Mouse (Mus musculus) limb, embryonic 15.5 days (tissue): ENCODE data around the gene Kcnj14. TPM values are rescaled to one million over a fixed set of nuclear protein-coding genes. Genes with fewer than 3 reads are reported as not detected.

ENCODE experiments used
- ATAC-seq: fragments of 200-750 bp; cut with Nextera tagmentation; 2 replicates; pipeline ENCODE4 v1.8.0; 2017; ENCODE audit warnings: low read depth, moderate TSS enrichment; ENCODE audit not compliant: insufficient number of reproducible peaks, low FRiP score, low TSS enrichment
- H3K27ac ChIP-seq: fragments of 300-500 bp; sonication (generic); 2 replicates; pipeline ENCODE4 v1.5.1; 2015; ENCODE audit warnings: moderate library complexity, mild to moderate bottlenecking, inconsistent platforms
- H3K27me3 ChIP-seq: fragments of 300-500 bp; sonication (generic); 2 replicates; pipeline ENCODE4 v1.6.1; 2015; ENCODE audit warnings: inconsistent platforms
- H3K36me3 ChIP-seq: fragments of 300-500 bp; sonication (generic); 2 replicates; pipeline ENCODE4 v1.6.1; 2015; ENCODE audit warnings: inconsistent platforms
- H3K4me1 ChIP-seq: fragments of 300-500 bp; sonication (generic); 2 replicates; pipeline ENCODE4 v1.6.1; 2015; ENCODE audit warnings: inconsistent platforms
- H3K4me2 ChIP-seq: fragments of 300-500 bp; sonication (generic); 2 replicates; pipeline ENCODE4 v1.6.1; 2015; ENCODE audit warnings: mild to moderate bottlenecking, inconsistent platforms
- H3K4me3 ChIP-seq: fragments of 300-500 bp; sonication (generic); 2 replicates; pipeline ENCODE4 v1.5.1; 2015; ENCODE audit warnings: mild to moderate bottlenecking, inconsistent platforms
- H3K9ac ChIP-seq: fragments of 300-500 bp; sonication (generic); 2 replicates; pipeline ENCODE4 v1.6.1; 2015; ENCODE audit warnings: inconsistent platforms
- H3K9me3 ChIP-seq: fragments of 300-500 bp; sonication (generic); 2 replicates; pipeline ENCODE4 v1.6.1; 2016; ENCODE audit warnings: inconsistent platforms
- WGBS: fragments of 180-500 bp; shearing (Covaris S2); methylation state at CpG from one replicate; pipeline ENCODE4 v1.1.7; 2015; 5-methylcytosine and 5-hydroxymethylcytosine counted together
- polyA plus RNA-seq: library from polyadenylated mRNA; unstranded; fragments of >200 nt; fragmentation: Nextera tagmentation; extraction: Ambion mirVana; gene quantifications from 2 replicates; pipeline ENCODE4 v1.2.1, GENCODE M21; 2015

The Kcnj14 gene
- polyA plus RNA-seq, 1 experiment from 2014 or later, result 1.5 TPM

DNA sequence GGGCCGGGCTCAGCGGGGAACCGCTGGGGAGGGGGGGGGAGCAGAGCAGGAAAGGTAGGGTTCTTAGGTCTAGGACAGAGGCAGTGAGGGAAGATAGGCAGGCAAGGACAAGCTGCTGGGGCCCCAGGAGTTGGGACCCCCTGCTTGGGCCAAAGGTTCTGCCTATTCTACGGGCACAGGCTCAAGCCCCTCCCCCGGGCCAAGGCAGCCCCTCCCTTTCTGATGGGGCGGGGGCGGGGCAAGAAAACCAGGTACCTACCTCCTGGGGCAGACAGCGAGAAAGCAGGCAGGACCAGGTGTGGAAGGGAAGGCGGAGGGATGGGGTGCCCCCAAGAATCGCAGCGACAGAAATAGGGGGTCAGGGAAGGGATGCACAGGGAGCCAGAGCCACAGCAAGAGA is 16.1 kb downstream of the Kcnj14 start:
- Histone ChIP-seq H3K27me3 (no peaks in the 10 kb centered on the region), H3K27ac (0 out of 2 replicates have a peak overlapping the region, but pooled peaks have one; percentile 5), H3K4me3 (no peak overlapping the region), H3K4me2 (no peak overlapping the region), H3K36me3 (peaks cover 76% of the 10 kb centered on the region), H3K9ac (no peak overlapping the region), H3K9me3 (no peaks in the 10 kb centered on the region), H3K4me1 (peaks cover 26% of the 10 kb centered on the region)
- ATAC-seq, result no peak
- WGBS, result 42% methylated on average over 9 of the region's 11 CpGs

DNA sequence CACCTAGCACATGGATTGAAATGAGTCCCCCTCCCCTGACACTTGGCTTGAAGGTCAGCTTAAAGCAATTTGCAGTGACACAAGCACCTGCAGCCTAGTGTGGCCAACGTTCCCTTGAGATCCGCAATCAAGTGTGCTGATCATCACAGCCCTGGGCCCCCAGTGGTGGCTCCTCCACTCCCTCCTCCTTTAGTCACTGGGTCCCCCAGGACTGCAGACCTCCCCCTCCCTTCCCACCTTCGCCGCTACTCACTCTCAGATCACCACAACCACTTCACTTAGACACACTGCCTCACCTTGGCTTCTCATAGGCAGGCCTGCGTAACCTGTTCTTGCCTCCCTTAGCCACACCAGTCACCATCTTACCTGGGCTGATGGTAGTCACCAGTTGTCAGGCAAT is 18.6 kb downstream of the Kcnj14 start:
- H3K4me1 ChIP-seq, result peaks cover 17% of the 10 kb centered on the region
- H3K4me3 ChIP-seq, result no peak overlapping the region
- ATAC-seq, result no peak
- no peak overlapping the region for H3K27ac ChIP-seq
- H3K27me3 ChIP-seq, result no peaks in the 10 kb centered on the region
- H3K4me2 ChIP-seq, result no peak overlapping the region
- no peak overlapping the region for H3K9ac ChIP-seq
- 59% methylated on average over 5 of the region's 5 CpGs for WGBS
- H3K9me3 ChIP-seq, result no peaks in the 10 kb centered on the region
- peaks cover 68% of the 10 kb centered on the region for H3K36me3 ChIP-seq

GRCm38 (mm10) chr7:45802551-45802950 is 22.0 kb downstream of the Kcnj14 start:
- no peak overlapping the region for H3K4me3 ChIP-seq
- peaks cover 28% of the 10 kb centered on the region for H3K4me1 ChIP-seq
- no peak overlapping the region for H3K9ac ChIP-seq
- peaks cover 34% of the 10 kb centered on the region for H3K36me3 ChIP-seq
- H3K27ac ChIP-seq, result no peak overlapping the region
- no peak overlapping the region for H3K4me2 ChIP-seq
- peaks cover 11% of the 10 kb centered on the region for H3K27me3 ChIP-seq
- 88% methylated on average over 6 of the region's 6 CpGs for WGBS
- no peak for ATAC-seq
- H3K9me3 ChIP-seq, result no peaks in the 10 kb centered on the region

GRCm38 (mm10) chr7:45801348-45801747 is 23.2 kb downstream of the Kcnj14 start:
- Histone ChIP-seq H3K4me2 (peak overlapping the region; percentile 43), H3K4me3 (peak overlapping the region; percentile 28), H3K9ac (no peak overlapping the region), H3K36me3 (peaks cover 22% of the 10 kb centered on the region), H3K9me3 (no peaks in the 10 kb centered on the region), H3K4me1 (peaks cover 31% of the 10 kb centered on the region), H3K27ac (peak overlapping the region; percentile 43; the same call in 1 of the 2 replicates), H3K27me3 (peaks cover 19% of the 10 kb centered on the region)
- ATAC-seq, result no peak
- 2% methylated on average over 12 of the region's 12 CpGs for WGBS

- Histone ChIP-seq H3K36me3 (peaks cover 17% of the 10 kb centered on the region; the same call in 1 of the 2 replicates), H3K27me3 (peaks cover 19% of the 10 kb centered on the region), H3K4me2 (peak overlapping the region; percentile 43), H3K9ac (no peak overlapping the region), H3K4me1 (peaks cover 31% of the 10 kb centered on the region), H3K4me3 (peak overlapping the region; percentile 28), H3K9me3 (no peaks in the 10 kb centered on the region), H3K27ac (peak overlapping the region; percentile 43)
- ATAC-seq, result peak; percentile 38; the same call in 1 of the 2 replicates
- 16% methylated on average over 21 of the region's 25 CpGs for WGBS
Measured at GRCm38 (mm10) chr7:45800546-45801204, 23.9 kb downstream of the Kcnj14 start.

- H3K9me3 ChIP-seq, result no peaks in the 10 kb centered on the region
Measured at GRCm38 (mm10) chr7:45800001-45800400, 24.6 kb downstream of the Kcnj14 start.

DNA sequence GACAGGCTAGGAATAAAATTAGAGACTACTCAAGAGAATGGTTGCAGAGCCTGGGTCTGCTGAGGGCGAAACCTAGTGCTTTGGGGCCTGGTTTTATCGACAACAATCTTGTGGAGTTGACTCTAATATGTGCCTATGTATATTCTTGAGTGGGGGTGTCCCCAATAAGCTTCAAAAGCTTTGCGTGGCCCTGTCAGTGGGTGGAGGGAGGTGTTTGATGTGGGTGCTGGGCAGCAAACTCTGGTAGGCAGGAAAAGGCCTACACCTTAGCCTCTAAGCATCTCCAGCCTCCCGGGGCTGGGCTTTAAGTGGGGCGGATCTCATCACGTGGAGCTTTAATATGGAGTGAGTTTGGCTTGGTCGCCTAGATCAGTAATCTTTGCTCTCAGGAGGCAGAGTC is 25.7 kb downstream of the Kcnj14 start:
- peak overlapping the region; percentile 48; the same call in 1 of the 2 replicates for H3K4me3 ChIP-seq
- H3K27ac ChIP-seq, result no peak overlapping the region
- no peak overlapping the region for H3K9ac ChIP-seq
- peaks cover 33% of the 10 kb centered on the region for H3K36me3 ChIP-seq
- H3K9me3 ChIP-seq, result no peaks in the 10 kb centered on the region
- H3K4me1 ChIP-seq, result peaks cover 31% of the 10 kb centered on the region
- WGBS, result 57% methylated on average over 7 of the region's 7 CpGs
- peaks cover 19% of the 10 kb centered on the region for H3K27me3 ChIP-seq
- ATAC-seq, result no peak
- peak overlapping the region; percentile 86; the same call in 1 of the 2 replicates for H3K4me2 ChIP-seq

More at GRCm38 (mm10) chr7:45800001-45800400, 24.6 kb downstream of the Kcnj14 start:
- H3K27me3 ChIP-seq, result peaks cover 19% of the 10 kb centered on the region
- peak overlapping the region; percentile 28 for H3K4me3 ChIP-seq
- 33% methylated on average over 7 of the region's 7 CpGs for WGBS
- no peak overlapping the region for H3K9ac ChIP-seq
- H3K4me2 ChIP-seq, result peak overlapping the region; percentile 43
- H3K27ac ChIP-seq, result peak overlapping the region; percentile 22; the same call in 1 of the 2 replicates
- H3K36me3 ChIP-seq, result peaks cover 23% of the 10 kb centered on the region
- ATAC-seq, result no peak
- peaks cover 31% of the 10 kb centered on the region for H3K4me1 ChIP-seq

DNA sequence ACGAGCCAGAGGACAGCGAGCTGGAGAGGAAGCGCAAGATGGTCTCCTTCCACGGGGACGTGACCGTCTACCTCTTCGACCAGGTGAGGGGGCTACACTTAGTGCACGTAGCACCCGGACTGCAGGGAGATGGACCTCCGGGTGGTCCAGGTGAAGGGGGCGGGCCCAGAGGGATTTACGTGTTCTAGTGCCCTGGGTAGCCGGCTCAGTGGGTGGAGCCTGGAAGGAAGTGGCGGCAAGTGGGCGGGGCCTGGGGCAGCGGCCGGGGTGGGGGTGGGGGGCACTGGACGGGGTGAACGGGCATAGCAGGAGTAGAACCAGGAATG is 26.1 kb downstream of the Kcnj14 start:
- Histone ChIP-seq H3K4me3 (peak overlapping the region; percentile 48), H3K27me3 (peaks cover 19% of the 10 kb centered on the region), H3K4me2 (peak overlapping the region; percentile 86), H3K9me3 (no peaks in the 10 kb centered on the region), H3K36me3 (peaks cover 34% of the 10 kb centered on the region), H3K27ac (no peak overlapping the region), H3K9ac (peak overlapping the region; percentile 37), H3K4me1 (peaks cover 31% of the 10 kb centered on the region)
- WGBS, result 3% methylated on average over 19 of the region's 19 CpGs
- ATAC-seq, result no peak

DNA sequence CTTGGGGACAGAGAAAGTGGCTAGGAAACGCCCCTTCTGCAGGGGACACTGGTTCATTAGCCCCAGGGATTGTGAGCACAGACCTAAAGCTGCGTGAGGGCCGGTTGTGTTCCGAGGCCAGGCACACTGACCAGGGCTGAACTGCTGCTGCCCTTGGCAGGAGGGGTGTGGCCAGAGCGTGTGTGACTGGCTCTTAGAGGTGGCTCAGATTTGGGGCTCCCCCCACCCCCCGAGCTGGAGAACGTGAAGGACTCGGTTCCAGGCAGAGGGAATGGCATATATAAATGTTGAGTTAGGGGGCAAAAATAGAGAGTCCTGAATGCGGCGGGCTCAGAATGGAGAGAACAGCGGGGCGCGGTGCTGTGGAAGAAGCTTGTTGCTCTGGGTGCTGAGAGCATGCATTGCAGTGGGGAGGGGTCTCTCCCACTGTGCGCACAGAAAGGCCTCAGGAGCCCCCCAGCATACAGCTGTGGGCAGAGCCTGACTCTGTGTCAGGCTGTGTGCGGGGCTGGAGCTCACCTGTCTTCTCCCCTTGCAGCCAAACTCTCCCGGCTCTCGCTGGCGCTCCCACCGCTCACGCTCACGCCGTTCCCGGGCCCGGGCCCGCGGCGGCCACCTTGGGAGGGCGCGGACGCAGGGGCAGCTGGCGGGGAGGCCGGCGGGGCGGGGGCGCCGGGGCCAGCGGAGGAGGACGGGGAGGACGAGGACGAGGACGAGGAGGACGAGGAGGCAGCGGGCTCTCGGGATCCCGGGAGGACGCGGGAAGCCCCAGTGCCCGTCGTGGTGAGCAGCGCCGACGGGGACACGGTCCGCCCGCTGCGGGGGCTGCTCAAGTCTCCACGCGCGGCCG is 26.7 kb downstream of the Kcnj14 start:
- ATAC-seq, result no peak
- Histone ChIP-seq H3K9me3 (no peaks in the 10 kb centered on the region), H3K9ac (peak overlapping the region; percentile 37), H3K36me3 (peaks cover 36% of the 10 kb centered on the region), H3K4me3 (peak overlapping the region; percentile 48), H3K27ac (no peak overlapping the region), H3K27me3 (peaks cover 19% of the 10 kb centered on the region), H3K4me1 (peaks cover 31% of the 10 kb centered on the region), H3K4me2 (peak overlapping the region; percentile 86)
- WGBS, result 3% methylated on average over 55 of the region's 60 CpGs

- no peak overlapping the region for H3K27ac ChIP-seq
- peaks cover 31% of the 10 kb centered on the region for H3K4me1 ChIP-seq
- ATAC-seq, result no peak
- H3K4me2 ChIP-seq, result no peak overlapping the region
- no peaks in the 10 kb centered on the region for H3K9me3 ChIP-seq
- no peak overlapping the region for H3K9ac ChIP-seq
- peaks cover 19% of the 10 kb centered on the region for H3K27me3 ChIP-seq
- peaks cover 38% of the 10 kb centered on the region for H3K36me3 ChIP-seq
- no peak overlapping the region for H3K4me3 ChIP-seq
- 58% methylated on average over 6 of the region's 6 CpGs for WGBS
Measured at GRCm38 (mm10) chr7:45796950-45797349, 27.6 kb downstream of the Kcnj14 start.

DNA sequence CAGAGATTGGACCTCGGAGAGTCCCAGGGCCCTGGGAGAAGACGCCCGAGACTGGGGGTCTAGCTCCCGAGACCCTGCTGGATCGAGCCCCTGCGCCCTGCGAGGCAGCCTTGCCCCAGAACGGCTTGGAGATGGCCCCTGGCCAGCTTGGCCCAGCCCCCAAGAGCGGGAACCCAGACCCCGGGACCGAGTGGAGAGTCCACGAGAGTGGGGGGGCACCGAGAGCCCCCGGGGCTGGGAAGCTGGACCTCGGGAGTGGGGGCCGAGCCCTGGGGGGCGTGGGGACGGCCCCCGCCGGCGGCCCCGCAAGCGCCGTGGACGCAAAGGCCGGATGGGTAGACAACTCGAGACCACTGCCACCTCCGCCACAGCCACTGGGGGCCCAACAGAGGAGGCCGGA is 29.6 kb downstream of the Kcnj14 start:
- no peak for ATAC-seq
- peaks cover 50% of the 10 kb centered on the region for H3K36me3 ChIP-seq

More for the DNA sequence above, 29.6 kb downstream of the Kcnj14 start:
- Histone ChIP-seq H3K4me2 (no peak overlapping the region), H3K4me1 (peaks cover 19% of the 10 kb centered on the region), H3K4me3 (no peak overlapping the region), H3K27me3 (peaks cover 19% of the 10 kb centered on the region), H3K9ac (no peak overlapping the region), H3K27ac (no peak overlapping the region), H3K9me3 (no peaks in the 10 kb centered on the region; the same call in 1 of the 2 replicates)
- 94% methylated on average over 29 of the region's 29 CpGs for WGBS
